Mouse (Mus musculus) neural tube, postnatal 0 days (tissue): Measurements from ENCODE around the gene BC049730. TPM values are rescaled to one million over a fixed set of nuclear protein-coding genes. Genes with fewer than 3 reads are reported as not detected.

ENCODE experiments used
- polyA plus RNA-seq: library from polyadenylated mRNA; unstranded; fragments of >200 nt; fragmentation: Nextera tagmentation; extraction: Ambion mirVana; gene quantifications from 2 replicates; pipeline ENCODE4 v1.2.1, GENCODE M21; 2015

The BC049730 gene
- polyA plus RNA-seq: not detected in 2 replicates

DNA sequence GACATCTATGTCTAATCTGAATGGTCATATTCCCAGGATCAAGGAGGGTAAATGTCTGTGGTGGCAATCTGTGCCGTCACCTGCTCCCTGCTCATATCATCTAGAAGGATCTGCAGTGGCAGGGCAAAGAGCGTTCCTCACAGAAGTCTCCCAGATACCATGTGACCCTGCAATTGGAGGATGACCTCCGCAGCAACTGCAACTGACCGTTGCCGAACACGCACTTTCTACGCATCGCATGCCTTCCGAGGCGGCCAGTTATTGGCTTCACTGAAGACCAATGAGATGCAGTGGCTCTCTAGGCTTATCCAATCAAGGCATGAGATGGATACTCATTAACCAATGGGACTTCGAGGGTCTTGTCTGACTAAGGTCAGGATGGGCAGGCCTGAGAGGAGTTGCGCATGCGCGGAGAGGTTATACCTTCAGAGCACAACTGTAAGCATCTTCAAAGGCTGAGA lies at the start of gene BC049730:
TSS of gene BC049730 (plus strand) at position 411 of the 461 bp plus-strand sequence.

GRCm38 (mm10) chr7:24676575-24676974 lies 32.5 kb upstream of the BC049730 start, which contains the start of gene Tex101:
TSS of gene Tex101 (minus strand) at chr7:24676675.

DNA sequence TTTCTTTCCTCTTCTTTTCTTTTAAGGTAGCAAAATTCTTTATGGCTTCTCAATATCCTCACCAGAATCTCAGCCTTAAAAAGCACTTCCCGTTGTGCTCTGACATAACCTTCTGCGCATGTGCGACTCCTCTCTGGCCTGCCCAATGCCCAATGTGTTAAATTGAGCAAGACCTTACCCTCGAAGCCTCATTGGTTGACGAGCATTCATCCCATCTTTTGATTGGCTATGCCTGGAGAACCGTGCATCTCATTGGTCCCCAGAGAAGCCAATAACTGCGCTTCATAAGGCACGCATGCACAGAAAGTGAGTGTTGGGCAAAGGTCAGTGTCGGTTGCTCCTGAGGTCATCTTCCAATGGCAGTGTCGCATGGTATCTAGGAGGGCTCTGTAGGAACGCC lies 17.8 kb downstream of the BC049730 start, which contains the start of gene Gm4763:
TSS of gene Gm4763 (minus strand) at position 101 of the 400 bp plus-strand sequence.

DNA sequence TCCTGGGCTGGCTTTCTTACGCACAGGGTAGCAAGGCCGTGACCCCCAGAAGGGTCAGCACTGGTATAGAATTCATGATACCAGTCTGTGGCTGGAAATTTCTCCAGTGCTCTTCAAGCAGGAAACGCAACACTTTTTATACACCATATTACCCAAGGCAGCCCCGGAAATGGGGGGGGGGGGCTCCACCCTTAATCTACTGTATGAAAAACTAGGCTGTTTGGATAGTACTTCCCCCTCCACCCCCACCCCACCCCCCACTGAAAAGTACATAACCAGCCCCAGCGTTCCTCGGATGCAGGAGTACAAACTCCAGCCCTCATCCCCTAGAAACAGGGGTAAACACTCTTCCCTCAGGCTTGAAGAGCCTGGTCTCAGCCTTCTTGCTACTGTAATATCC lies 51.2 kb downstream of the BC049730 start, which contains the start of gene Cd177:
TSS of gene Cd177 (minus strand) at position 101 of the 400 bp plus-strand sequence.

Other genes starting within 250 kb of the BC049730 start
- gene Plaur, start 246.8 kb upstream of the BC049730 start, polyA plus RNA-seq: 1.4 and 2.5 TPM in 2 replicates
- gene Cadm4, start 227.2 kb upstream of the BC049730 start, polyA plus RNA-seq: 110 and 120 TPM in 2 replicates
- gene Zfp428, start 202.2 kb upstream of the BC049730 start, polyA plus RNA-seq: 201 and 233 TPM in 2 replicates
- 0.35 and 0.56 TPM in 2 replicates for gene AC161166.1, start 196.8 kb upstream of the BC049730 start, polyA plus RNA-seq
- gene Irgq, start 178.6 kb upstream of the BC049730 start, polyA plus RNA-seq: 18.4 and 19.7 TPM in 2 replicates
- gene Pinlyp, start 163.1 kb upstream of the BC049730 start, polyA plus RNA-seq: 0.18 TPM in 1 of 2 replicates, not detected in the other
- gene Xrcc1, start 163.0 kb upstream of the BC049730 start, polyA plus RNA-seq: 40.7 and 51.6 TPM in 2 replicates
- gene Ethe1, start 121.7 kb upstream of the BC049730 start, polyA plus RNA-seq: 30.6 and 31.1 TPM in 2 replicates
- gene Zfp575, start 121.6 kb upstream of the BC049730 start, polyA plus RNA-seq: 23.0 and 23.3 TPM in 2 replicates
- gene Phldb3, start 98.5 kb upstream of the BC049730 start, polyA plus RNA-seq: not detected in 2 replicates
- gene Lypd3, start 72.7 kb upstream of the BC049730 start, polyA plus RNA-seq: 1.2 and 1.3 TPM in 2 replicates
- gene Tex101, start 32.6 kb upstream of the BC049730 start, polyA plus RNA-seq: not detected in 2 replicates
- not detected in 2 replicates for gene Gm4763, start 17.7 kb downstream of the BC049730 start, polyA plus RNA-seq
- gene Cd177, start 51.1 kb downstream of the BC049730 start, polyA plus RNA-seq: 0.17 and 0.43 TPM in 2 replicates
- gene Ceacam10, start 68.0 kb downstream of the BC049730 start, polyA plus RNA-seq: 0.51 and 1.2 TPM in 2 replicates
- 26.8 and 32.3 TPM in 2 replicates for gene Gm9844, start 153.0 kb downstream of the BC049730 start, polyA plus RNA-seq
- not detected in 2 replicates for gene Lypd4, start 160.7 kb downstream of the BC049730 start, polyA plus RNA-seq
- 0.18 and 0.19 TPM in 2 replicates for gene Dmrtc2, start 160.8 kb downstream of the BC049730 start, polyA plus RNA-seq
- 1,291 and 1,386 TPM in 2 replicates for gene Rps19, start 175.1 kb downstream of the BC049730 start, polyA plus RNA-seq
- gene Cd79a, start 188.1 kb downstream of the BC049730 start, polyA plus RNA-seq: 0.36 and 1.2 TPM in 2 replicates
- gene Arhgef1, start 193.7 kb downstream of the BC049730 start, polyA plus RNA-seq: 50.7 and 62.5 TPM in 2 replicates
- 0.53 and 0.74 TPM in 2 replicates for gene Gm4881, start 235.3 kb downstream of the BC049730 start, polyA plus RNA-seq